Mouse (Mus musculus) kidney, postnatal 0 days (tissue): ENCODE data around the gene Mul1. TPM values are rescaled to one million over a fixed set of nuclear protein-coding genes. Genes with fewer than 3 reads are reported as not detected.

Source experiments
- ATAC-seq: fragments of 200-750 bp; cut with Nextera tagmentation; replicated peaks from 2 replicates; pipeline ENCODE4 v1.8.0; 2017; ENCODE audit warnings: low read depth, moderate number of reproducible peaks, moderate TSS enrichment, moderate library complexity; ENCODE audit not compliant: low FRiP score
- DNase-seq: peaks from one replicate; pipeline ENCODE4 v3.0.0-alpha.2; 2016; ENCODE audit warnings: low spot score
- H3K27ac ChIP-seq: fragments of 300-500 bp; sonication (generic); 2 replicates; pipeline ENCODE4 v1.5.1; 2014; ENCODE audit warnings: mild to moderate bottlenecking
- H3K27me3 ChIP-seq: fragments of 300-500 bp; sonication (generic); 2 replicates; pipeline ENCODE4 v1.6.1; 2014; ENCODE audit warnings: low read length, mixed read lengths; ENCODE audit not compliant: insufficient read depth
- H3K36me3 ChIP-seq: fragments of 300-500 bp; sonication (generic); 2 replicates; pipeline ENCODE4 v1.6.1; 2014; ENCODE audit warnings: low read length, mixed read lengths; ENCODE audit not compliant: insufficient read depth
- H3K4me1 ChIP-seq: fragments of 300-500 bp; sonication (generic); replicated peaks from 2 replicates; pipeline ENCODE4 v1.6.1; 2014; ENCODE audit warnings: antibody characterized with exemption, low read length, mixed read lengths; ENCODE audit not compliant: insufficient read depth
- H3K4me2 ChIP-seq: fragments of 300-500 bp; sonication (generic); 2 replicates; pipeline ENCODE4 v1.6.1; 2014; ENCODE audit warnings: mild to moderate bottlenecking, low read length, moderate library complexity, mixed read lengths
- H3K4me3 ChIP-seq: fragments of 300-500 bp; sonication (generic); replicated peaks from 2 replicates; pipeline ENCODE4 v1.5.1; 2014; ENCODE audit warnings: low read depth, low read length
- H3K9ac ChIP-seq: fragments of 300-500 bp; sonication (generic); 2 replicates; pipeline ENCODE4 v1.6.1; 2014; ENCODE audit warnings: low read depth, low read length
- H3K9me3 ChIP-seq: fragments of 300-500 bp; sonication (generic); replicated peaks from 2 replicates; pipeline ENCODE4 v1.6.1; 2016; ENCODE audit warnings: low read length, inconsistent platforms, mixed read lengths
- CTCF ChIP-seq: IDR thresholded peaks from 2 replicates; pipeline ENCODE4 v1.5.1; 2016; ENCODE audit warnings: antibody characterized with exemption, low read depth, mild to moderate bottlenecking, moderate library complexity
- WGBS: fragments of 180-500 bp; shearing (Covaris S2); extraction: QIAGEN DNeasy Blood & Tissue Kit; methylation state at CpG from one replicate; pipeline ENCODE4 v1.1.7; 2014; 5-methylcytosine and 5-hydroxymethylcytosine counted together
- polyA plus RNA-seq: library from polyadenylated mRNA; unstranded; fragments of >200 nt; fragmentation: Nextera tagmentation; extraction: Ambion mirVana; gene quantifications from 2 replicates; pipeline ENCODE4 v1.2.1, GENCODE M21; 2015

The Mul1 gene
- polyA plus RNA-seq, 1 experiment from 2014 or later = 23.6 TPM

GRCm38 (mm10) chr4:138454571-138455140 is 20.2 kb downstream of the Mul1 start:
- peak overlapping the region; percentile 97 for H3K27ac ChIP-seq
- no peaks in the 10 kb centered on the region for H3K36me3 ChIP-seq
- no peaks in the 10 kb centered on the region for H3K9me3 ChIP-seq
- peak overlapping the region; percentile 95 for H3K4me3 ChIP-seq
- H3K9ac ChIP-seq = peak overlapping the region; percentile 96
- peak; percentile 37 for ATAC-seq
- no peak for TF ChIP-seq CTCF
- peak overlapping the region; percentile 71 for H3K4me2 ChIP-seq
- 1% methylated on average over 60 of the region's 78 CpGs for WGBS
- no peaks in the 10 kb centered on the region for H3K27me3 ChIP-seq
- peaks cover 22% of the 10 kb centered on the region for H3K4me1 ChIP-seq
- peak; percentile 84 for DNase-seq

GRCm38 (mm10) chr4:138455141-138455955 is 20.9 kb downstream of the Mul1 start:
- H3K36me3 ChIP-seq = no peaks in the 10 kb centered on the region
- peak overlapping the region; percentile 95 for H3K4me3 ChIP-seq
- H3K27me3 ChIP-seq = no peaks in the 10 kb centered on the region
- TF ChIP-seq CTCF = no peak
- DNase-seq (peak; percentile 68), ATAC-seq (no peak; the same call in 1 of the 2 replicates)
- WGBS = under 1% methylated on average over 48 of the region's 58 CpGs
- no peaks in the 10 kb centered on the region for H3K9me3 ChIP-seq
- peaks cover 27% of the 10 kb centered on the region for H3K4me1 ChIP-seq
- H3K9ac ChIP-seq = peak overlapping the region; percentile 96
- H3K27ac ChIP-seq = peak overlapping the region; percentile 97
- peak overlapping the region; percentile 71 for H3K4me2 ChIP-seq

- Histone ChIP-seq H3K4me3 (peak overlapping the region; percentile 95), H3K9me3 (no peaks in the 10 kb centered on the region), H3K4me1 (peaks cover 33% of the 10 kb centered on the region), H3K9ac (peak overlapping the region; percentile 96), H3K36me3 (no peaks in the 10 kb centered on the region), H3K27me3 (no peaks in the 10 kb centered on the region), H3K4me2 (peak overlapping the region; percentile 71), H3K27ac (peak overlapping the region; percentile 97)
- DNase-seq (peak; percentile 59), ATAC-seq (no peak)
- TF ChIP-seq CTCF = no peak
- WGBS = 0% methylated on average over 17 of the region's 17 CpGs
Observed at GRCm38 (mm10) chr4:138455956-138456341, 21.5 kb downstream of the Mul1 start.

GRCm38 (mm10) chr4:138456536-138456935 is 22.1 kb downstream of the Mul1 start:
- Histone ChIP-seq H3K27me3 (no peaks in the 10 kb centered on the region), H3K36me3 (no peaks in the 10 kb centered on the region), H3K9me3 (no peaks in the 10 kb centered on the region), H3K4me1 (peaks cover 37% of the 10 kb centered on the region), H3K27ac (peak overlapping the region; percentile 97), H3K4me2 (peak overlapping the region; percentile 71), H3K9ac (peak overlapping the region; percentile 96), H3K4me3 (peak overlapping the region; percentile 95)
- ATAC-seq (no peak), DNase-seq (peak; percentile 27)
- whole genome bisulfite sequencing = 16% methylated on average over 8 of the region's 8 CpGs
- TF ChIP-seq CTCF = peak; percentile 31; the same call in 1 of the 2 replicates

GRCm38 (mm10) chr4:138457091-138457490 is 22.6 kb downstream of the Mul1 start:
- Histone ChIP-seq H3K9ac (no peak overlapping the region), H3K4me1 (peaks cover 37% of the 10 kb centered on the region), H3K4me3 (no peak overlapping the region; the same call in 1 of the 2 replicates), H3K4me2 (peak overlapping the region; percentile 71; the same call in 1 of the 2 replicates), H3K27ac (no peak overlapping the region), H3K27me3 (no peaks in the 10 kb centered on the region), H3K36me3 (no peaks in the 10 kb centered on the region), H3K9me3 (no peaks in the 10 kb centered on the region)
- no peak for TF ChIP-seq CTCF
- no peak for DNase-seq
- 43% methylated on average over 4 of the region's 4 CpGs for WGBS
- no peak for ATAC-seq

GRCm38 (mm10) chr4:138458171-138458570 is 23.7 kb downstream of the Mul1 start:
- no peak overlapping the region for H3K27ac ChIP-seq
- H3K4me3 ChIP-seq = no peak overlapping the region
- H3K9me3 ChIP-seq = no peaks in the 10 kb centered on the region
- no peak overlapping the region for H3K4me2 ChIP-seq
- no peaks in the 10 kb centered on the region for H3K36me3 ChIP-seq
- H3K27me3 ChIP-seq = no peaks in the 10 kb centered on the region
- peaks cover 44% of the 10 kb centered on the region for H3K4me1 ChIP-seq
- ATAC-seq = no peak
- WGBS = 77% methylated on average over 7 of the region's 7 CpGs
- no peak for TF ChIP-seq CTCF
- H3K9ac ChIP-seq = no peak overlapping the region
- no peak for DNase-seq
